Mouse (Mus musculus): ENCODE data around the gene Ephx1. TPM values are rescaled to one million over a fixed set of nuclear protein-coding genes. Genes with fewer than 3 reads are reported as not detected.
"Not testable (repeated sequence)": the region's sequence is repeated elsewhere in the genome, so short reads cannot be mapped to it uniquely, and the experiment has no call there.

Gene Ephx1
- total RNA-seq, 2 experiments from 2014 or later: 28.7 to 37.5 TPM

- peak; percentile 86 to 87 for DNase-seq
These were observed 5.8 kb downstream of the Ephx1 start for GRCm38 (mm10) chr1:181014731-181015500.

GRCm38 (mm10) chr1:181013446-181013845 lies 7.3 kb downstream of the Ephx1 start:
- DNase-seq: no peak

GRCm38 (mm10) chr1:181012416-181012815 lies 8.3 kb downstream of the Ephx1 start:
- DNase-seq: no peak

- DNase-seq: no peak
These were observed 9.1 kb downstream of the Ephx1 start for GRCm38 (mm10) chr1:181011601-181012000.

GRCm38 (mm10) chr1:181010171-181010932 lies 10.4 kb downstream of the Ephx1 start:
- DNase-seq: no peak

- peak; percentile 85 to 90 for DNase-seq
These were observed 10.9 kb downstream of the Ephx1 start for GRCm38 (mm10) chr1:181009754-181010153.

GRCm38 (mm10) chr1:181009011-181009590 lies 11.6 kb downstream of the Ephx1 start:
- no peak for DNase-seq

GRCm38 (mm10) chr1:181008266-181008665 lies 12.4 kb downstream of the Ephx1 start:
- peak; percentile 68 to 72 for DNase-seq

- DNase-seq: no peak
These were observed 12.9 kb downstream of the Ephx1 start for GRCm38 (mm10) chr1:181007831-181008230.

- no peak for DNase-seq
These were observed 15.4 kb downstream of the Ephx1 start for GRCm38 (mm10) chr1:181005331-181005730.

GRCm38 (mm10) chr1:181003790-181004189 lies 16.9 kb downstream of the Ephx1 start:
- no peak for DNase-seq

GRCm38 (mm10) chr1:181001621-181002020 lies 19.1 kb downstream of the Ephx1 start:
- no peak for DNase-seq

- DNase-seq: no peak
These were observed 19.5 kb downstream of the Ephx1 start for GRCm38 (mm10) chr1:181001217-181001616.

GRCm38 (mm10) chr1:181000501-181001092 lies 20.1 kb downstream of the Ephx1 start:
- DNase-seq: no peak

- DNase-seq: peak; percentile 57 to 79
These were observed 28.6 kb downstream of the Ephx1 start for GRCm38 (mm10) chr1:180992142-180992541.

GRCm38 (mm10) chr1:180990671-180991070 lies 30.0 kb downstream of the Ephx1 start:
- DNase-seq: no peak

GRCm38 (mm10) chr1:180987759-180988158 lies 32.9 kb downstream of the Ephx1 start:
- peak; percentile 65 to 87 for DNase-seq

GRCm38 (mm10) chr1:180986701-180987100 lies 34.0 kb downstream of the Ephx1 start:
- no peak for DNase-seq

- DNase-seq: not testable (repeated sequence)
These were observed 39.2 kb downstream of the Ephx1 start for GRCm38 (mm10) chr1:180981298-180982046.

GRCm38 (mm10) chr1:180980464-180980863 lies 40.2 kb downstream of the Ephx1 start:
- DNase-seq: no peak

- DNase-seq: no peak
These were observed 41.0 kb downstream of the Ephx1 start for GRCm38 (mm10) chr1:180979484-180980251.

Data from heart, adult 18-20 months (tissue).